29 mouse cellular contexts compared by ENCODE assay signal in the genomic region with DNA sequence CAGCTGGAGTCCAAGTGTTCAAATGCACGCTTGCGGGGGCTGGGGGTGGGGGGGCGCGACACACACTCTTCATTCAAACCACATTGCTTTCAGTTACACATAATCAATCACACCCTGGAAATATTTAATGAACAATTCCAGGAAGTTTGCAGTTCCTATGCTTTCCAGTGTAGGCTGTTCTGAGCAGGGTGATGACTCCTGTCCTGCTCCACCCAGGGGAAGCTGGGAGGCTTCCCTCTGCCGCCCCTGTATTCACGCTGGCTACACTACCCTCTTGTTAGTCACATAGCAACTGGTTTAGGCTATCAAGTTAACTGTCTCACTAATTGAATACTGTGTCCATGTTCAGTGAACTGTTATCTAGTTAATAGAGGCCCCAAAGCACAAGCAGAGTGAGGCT. TPM values are rescaled to one million over a fixed set of nuclear protein-coding genes. Genes with fewer than 3 reads are reported as not detected.
"Had no signal": no experiment of that assay in that cellular context is flagged by ENCODE, and none has a peak within 500 bp of the region (broad histone marks: within the 10 kb centered on the region; RNA-seq: fewer than 3 reads in every experiment).

No protein-coding gene starts in this region.

- H3K27ac ChIP-seq: gastrocnemius, adult 2 months; heart, embryonic 10.5 days; hindbrain, embryonic 10.5 days; hindbrain, embryonic 12.5 days; hindbrain, embryonic 14.5 days; intestine, embryonic 15.5 days; kidney, embryonic 15.5 days; kidney, postnatal 0 days; left cerebral cortex, adult 2 months; limb, embryonic 13.5 days; limb, embryonic 15.5 days had no signal

- H3K36me3 ChIP-seq: heart, embryonic 10.5 days; heart, embryonic 12.5 days; hindbrain, embryonic 10.5 days; hindbrain, embryonic 12.5 days; intestine, embryonic 15.5 days; kidney, embryonic 15.5 days; limb, embryonic 13.5 days; limb, embryonic 15.5 days had no signal

- H3K4me1 ChIP-seq: heart, embryonic 10.5 days; heart, embryonic 12.5 days; hindbrain, embryonic 12.5 days; intestine, embryonic 15.5 days had no signal

- H3K4me3 ChIP-seq: gastrocnemius, adult 2 months; heart, embryonic 10.5 days; heart, embryonic 12.5 days; hindbrain, embryonic 10.5 days; hindbrain, embryonic 12.5 days; intestine, embryonic 15.5 days; kidney, embryonic 15.5 days; left cerebral cortex, adult 2 months; limb, embryonic 13.5 days; limb, embryonic 15.5 days had no signal

- H3K4me2 ChIP-seq: heart, embryonic 12.5 days; hindbrain, embryonic 12.5 days; hindbrain, embryonic 14.5 days; intestine, embryonic 15.5 days; kidney, embryonic 15.5 days; limb, embryonic 13.5 days; limb, embryonic 15.5 days had no signal

- H3K9me3 ChIP-seq: heart, embryonic 10.5 days; heart, embryonic 12.5 days; hindbrain, embryonic 10.5 days; hindbrain, embryonic 12.5 days; intestine, embryonic 15.5 days; kidney, embryonic 15.5 days; limb, embryonic 13.5 days; limb, embryonic 15.5 days had no signal

- DNase-seq: gastrocnemius, adult 2 months; gastrocnemius, postnatal 10 days; gastrocnemius, postnatal 25 days; heart, adult 18-20 months; heart, postnatal 10 days; heart, postnatal 4 days; kidney, adult 18-20 months; kidney, adult 8-10 months; kidney, postnatal 14 days; kidney, postnatal 36 days had no signal

- H3K27me3 ChIP-seq: heart, embryonic 12.5 days; hindbrain, embryonic 12.5 days; intestine, embryonic 15.5 days; kidney, embryonic 15.5 days; limb, embryonic 13.5 days had no signal

- ATAC-seq: hindbrain, embryonic 16.5 days; inflammation-experienced regulatory T-cells, adult 6 months; intestine, embryonic 15.5 days; intestine, postnatal 0 days had no signal

- H3K9ac ChIP-seq: heart, embryonic 12.5 days; hindbrain, embryonic 12.5 days; hindbrain, embryonic 14.5 days; intestine, embryonic 15.5 days; kidney, embryonic 15.5 days; limb, embryonic 13.5 days; limb, embryonic 15.5 days had no signal

RNA-seq across cellular contexts. Expression of a gene that starts 32.9 kb away (rescaled TPM):
- polyA plus RNA-seq: frontal cortex, adult 2 months; heart, embryonic 10.5 days; heart, embryonic 12.5 days; heart, embryonic 14.5 days; heart, embryonic 16.5 days; hindbrain, embryonic 10.5 days; hindbrain, embryonic 12.5 days; hindbrain, embryonic 14.5 days; hindbrain, embryonic 16.5 days; inflammation-experienced regulatory T-cells, adult 6 months; intestine, embryonic 15.5 days; intestine, postnatal 0 days; kidney, embryonic 15.5 days; kidney, postnatal 0 days; large intestine, adult 2 months; limb, embryonic 11.5 days; limb, embryonic 13.5 days; limb, embryonic 15.5 days had no signal
